In the genomic region with DNA sequence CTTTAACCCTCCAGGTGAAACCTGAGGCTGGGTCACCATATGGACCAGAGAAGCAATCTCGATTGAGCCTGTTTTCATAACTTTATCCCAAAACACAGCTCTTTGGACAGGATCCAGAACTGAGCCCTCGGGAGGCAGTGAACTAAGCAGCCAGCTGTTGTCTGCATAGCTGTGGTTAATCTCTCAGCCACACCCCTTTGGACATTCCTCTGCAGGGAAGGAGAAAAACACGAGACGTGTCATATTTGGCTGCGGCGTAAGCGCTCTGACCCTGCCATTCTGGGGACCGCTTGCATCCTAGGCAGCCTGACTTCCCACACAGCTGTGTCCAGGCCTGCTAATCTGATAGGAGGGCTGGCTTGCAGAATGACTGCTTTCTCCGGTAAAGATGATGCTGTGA, we compare ENCODE assay signal across 8 mouse cellular contexts. TPM values are rescaled to one million over a fixed set of nuclear protein-coding genes. Genes with fewer than 3 reads are reported as not detected.
DNase-seq lines count a peak whose midpoint lies in the region; ATAC-seq and TF ChIP-seq lines count a peak whose summit lies in the region.

No protein-coding gene starts in this region.

- POLR2A ChIA-PET in Patski (lab: Charles Lee): interaction anchor here (1.3 kb wide), 1 partner anchor 55 kb away, joined by 4 read pairs; a partner anchor contains a TSS

- no peak overlapping the region for H3K9ac ChIP-seq in CH12.LX (ENCODE audit: insufficient read depth, low read depth)
- no peak overlapping the region for H3K9ac ChIP-seq in heart, adult 2 months (ENCODE audit: low read depth, low read length)
- H3K9ac ChIP-seq in kidney, postnatal 0 days (ENCODE audit: low read depth, low read length): no peak overlapping the region

- ATAC-seq in Patski: peak; percentile 92
- ATAC-seq in kidney, postnatal 0 days (replicated peaks; ENCODE audit: low FRiP score, low read depth): peak; percentile 61; the same call in 1 of the 2 replicates

- dilution Hi-C loops in CH12.LX (cut with MboI; ENCODE audit: extremely low pct_ligation_motif_present, extremely low pct_unique_long_range_greater_than_20kb, low sequenced_read_pairs): no loop called here

- WGBS in heart, adult 2 months: 6% methylated on average over 9 of the region's 9 CpGs
- WGBS in kidney, postnatal 0 days: 22% methylated on average over 9 of the region's 9 CpGs

- peaks cover 10 to 22% of the 10 kb centered on the region in 2 experiments; a peak in 3 of 4 replicates for H3K4me1 ChIP-seq in CH12.LX (ENCODE audit: control insufficient read depth in 1 of 2, insufficient read depth in 2 of 2)
- 0 out of 2 replicates have a peak, but pooled peaks cover 1% of the 10 kb centered on the region for H3K4me1 ChIP-seq in heart, adult 2 months (ENCODE audit: control insufficient read depth, insufficient read depth, low read length)
- 0 out of 2 replicates have a peak, but pooled peaks cover 8% of the 10 kb centered on the region for H3K4me1 ChIP-seq in kidney, postnatal 0 days (replicated peaks; ENCODE audit: insufficient read depth, low read length)

- peak overlapping the region; percentile 39 for H3K4me2 ChIP-seq in CH12.LX (ENCODE audit: insufficient read depth, low read depth, poor library complexity, severe bottlenecking)
- H3K4me2 ChIP-seq in kidney, postnatal 0 days (ENCODE audit: low read length): no peak overlapping the region

- no peak for TF ChIP-seq CTCF in CH12.LX (conservative IDR thresholded peaks at IDR 0.05 in 1 of 2, IDR thresholded peaks at IDR 0.05 in 1 of 2; ENCODE audit: low read depth in 2 of 2, low read length in 2 of 2)
- TF ChIP-seq CTCF in Patski (IDR thresholded peaks at IDR 0.05): no peak
- no peak for TF ChIP-seq CTCF in heart, adult 2 months (IDR thresholded peaks at IDR 0.05)
- TF ChIP-seq CTCF in kidney, postnatal 0 days (IDR thresholded peaks at IDR 0.05; ENCODE audit: low read depth): no peak

- intact Hi-C loops in heart, adult 2 months (cut with DNase I): no loop called here
- intact Hi-C loops in left cerebral cortex, postnatal 25 days (cut with DNase I): no loop called here

- peak; percentile 58 for TF ChIP-seq EP300 in CH12.LX (IDR thresholded peaks at IDR 0.05; ENCODE audit: low read length)
- TF ChIP-seq EP300 in heart, adult 2 months (IDR thresholded peaks at IDR 0.05; ENCODE audit: insufficient read depth, low read depth, low read length): peak; percentile 61; the same call in 1 of the 2 replicates

- H3K4me3 ChIP-seq in CH12.LX (replicated peaks in 1 of 3; ENCODE audit: low read depth in 2 of 3, low read length in 2 of 3, poor library complexity in 1 of 3): no peak overlapping the region
- H3K4me3 ChIP-seq in heart, adult 2 months: no peak overlapping the region
- H3K4me3 ChIP-seq in kidney, postnatal 0 days (replicated peaks; ENCODE audit: low read depth, low read length): no peak overlapping the region

- no peak for TF ChIP-seq POLR2A in CH12.LX (IDR thresholded peaks at IDR 0.05; ENCODE audit: low read depth, low read length)
- TF ChIP-seq POLR2A in heart, adult 2 months (IDR thresholded peaks at IDR 0.05; ENCODE audit: insufficient read depth, low read depth, low read length): no peak

- no peak overlapping the region for H3K27ac ChIP-seq in CH12.LX (ENCODE audit: insufficient read depth, low read depth)
- no peak overlapping the region for H3K27ac ChIP-seq in heart, adult 2 months
- peak overlapping the region; percentile 42 for H3K27ac ChIP-seq in kidney, postnatal 0 days

- H3K79me2 ChIP-seq in CH12.LX (replicated peaks; ENCODE audit: control insufficient read depth, extremely low read depth, insufficient read depth, poor library complexity, severe bottlenecking): no peaks in the 10 kb centered on the region
- no peaks in the 10 kb centered on the region for H3K79me2 ChIP-seq in heart, adult 2 months (replicated peaks; ENCODE audit: control insufficient read depth, insufficient read depth, low read length)

- no peak for TF ChIP-seq RAD21 in CH12.LX (IDR thresholded peaks at IDR 0.05; ENCODE audit: low read depth, low read length)

- no peaks in the 10 kb centered on the region for H3K27me3 ChIP-seq in CH12.LX (replicated peaks)
- H3K27me3 ChIP-seq in Patski: no peaks in the 10 kb centered on the region
- no peaks in the 10 kb centered on the region for H3K27me3 ChIP-seq in heart, adult 2 months (ENCODE audit: control insufficient read depth, insufficient read depth, low read length)
- H3K27me3 ChIP-seq in kidney, postnatal 0 days (ENCODE audit: insufficient read depth, low read length): no peaks in the 10 kb centered on the region

- no peaks in the 10 kb centered on the region for H3K36me3 ChIP-seq in CH12.LX (replicated peaks in 1 of 2; ENCODE audit: control insufficient read depth in 1 of 2, insufficient read depth in 1 of 2, low read length in 1 of 2)
- H3K36me3 ChIP-seq in heart, adult 2 months (ENCODE audit: control insufficient read depth, insufficient read depth, low read length): no peaks in the 10 kb centered on the region
- H3K36me3 ChIP-seq in kidney, postnatal 0 days (ENCODE audit: insufficient read depth, low read length): no peaks in the 10 kb centered on the region

- DNase-seq in CH12.LX (ENCODE audit: extremely low read depth) (peak; percentile 26), Patski (ENCODE audit: low read depth, low spot score) (peak; percentile 96)
- peak; percentile 65 to 84 for DNase-seq in heart, adult 2 months
- peak; percentile 93 for DNase-seq in kidney, postnatal 0 days (ENCODE audit: low spot score)
- peak; percentile 87 for DNase-seq in skeletal muscle tissue, adult 2 months (ENCODE audit: low read depth, low spot score)
- no peak for DNase-seq in spleen, postnatal 14 days (ENCODE audit: low spot score in 2 of 2)
- no peak for DNase-seq in thymus, postnatal 4 days
- DNase-seq in left cerebral cortex, postnatal 25 days (ENCODE audit: low spot score in 2 of 2): no peak

- in situ Hi-C loops in CH12.LX (cut with MboI; ENCODE audit: low pct_ligation_motif_present, low pct_unique_long_range_greater_than_20kb, low sequenced_read_pairs): loop anchor here (10.0 kb wide), 1 partner anchor 53 kb away; a partner anchor contains a TSS
- in situ Hi-C loops in Patski (cut with MboI; ENCODE audit: low pct_unique_long_range_greater_than_20kb): no loop called here

- H3K9me3 ChIP-seq in CH12.LX (replicated peaks; ENCODE audit: low read length): peaks cover 7% of the 10 kb centered on the region
- no peaks in the 10 kb centered on the region for H3K9me3 ChIP-seq in kidney, postnatal 0 days (replicated peaks; ENCODE audit: low read length)

- CTCF ChIA-PET in Patski (lab: Charles Lee): interaction anchor here (0.8 to 1.4 kb wide), 4 partner anchors 9 to 174 kb away, joined by 3 read pairs; no protein-coding TSS in a partner anchor

TF ChIP-seq in CH12.LX, 34 proteins besides CTCF, POLR2A, EP300 and RAD21:
- peak; percentile 64 for TF ChIP-seq ETS1 (conservative IDR thresholded peaks at IDR 0.05; ENCODE audit: low read depth, low read length)
- TF ChIP-seq USF2 (conservative IDR thresholded peaks at IDR 0.05; ENCODE audit: low read depth, low read length): no peak
- 0 out of 2 replicates have a peak, but pooled peaks have one; percentile 27 for TF ChIP-seq MEF2A (IDR thresholded peaks at IDR 0.05; ENCODE audit: borderline replicate concordance, low read depth, low read length)
- TF ChIP-seq CHD1 (IDR thresholded peaks at IDR 0.05; ENCODE audit: low read depth, low read length): no peak
- TF ChIP-seq ZMIZ1 (IDR thresholded peaks at IDR 0.05; ENCODE audit: low read depth, low read length): no peak
- TF ChIP-seq JUN (IDR thresholded peaks at IDR 0.05; ENCODE audit: insufficient read depth, low read depth, low read length): no peak
- TF ChIP-seq ZKSCAN1 (IDR thresholded peaks at IDR 0.05; ENCODE audit: borderline replicate concordance, low read depth, low read length): no peak
- TF ChIP-seq BHLHE40 (IDR thresholded peaks at IDR 0.05; ENCODE audit: low read depth, low read length): peak; percentile 65
- 0 out of 2 replicates have a peak, but pooled peaks have one; percentile 34 for TF ChIP-seq NELFE (IDR thresholded peaks at IDR 0.05; ENCODE audit: low read depth, low read length)
- TF ChIP-seq TBP (conservative IDR thresholded peaks at IDR 0.05; ENCODE audit: low read depth, low read length): no peak
- TF ChIP-seq UBTF (IDR thresholded peaks at IDR 0.05; ENCODE audit: low read depth, low read length): no peak
- 0 out of 2 replicates have a peak, but pooled peaks have one; percentile 22 for TF ChIP-seq MAX (IDR thresholded peaks at IDR 0.05; ENCODE audit: low read length)
- TF ChIP-seq SIN3A (IDR thresholded peaks at IDR 0.05; ENCODE audit: low read length): peak; percentile 55; the same call in 1 of the 2 replicates
- no peak for TF ChIP-seq SMC3 (IDR thresholded peaks at IDR 0.05; ENCODE audit: low read depth, low read length)
- TF ChIP-seq MYC (IDR thresholded peaks at IDR 0.05; ENCODE audit: low read depth, low read length): 0 out of 2 replicates have a peak, but pooled peaks have one; percentile 47
- peak; percentile 64 for TF ChIP-seq MXI1 (IDR thresholded peaks at IDR 0.05; ENCODE audit: low read depth, low read length)
- no peak for TF ChIP-seq NRF1 (IDR thresholded peaks at IDR 0.05; ENCODE audit: low read depth, low read length)

RNA-seq across cellular contexts. Expression of a gene that starts 55.6 kb away (rescaled TPM):
- 44.8 and 46.9 TPM in 2 replicates for total RNA-seq in CH12.LX (2012; rRNA removed)
- total RNA-seq in CH12.LX (2014; rRNA removed): 83.3 and 83.5 TPM in 2 replicates
- 81.8 and 85.9 TPM in 2 replicates for polyA plus RNA-seq in CH12.LX (2012; ENCODE audit: insufficient read length, low read depth)
- polyA plus RNA-seq in Patski (2021): 131 TPM
- total RNA-seq in heart, adult 2 months (2021): 100 to 1,000 TPM in 1 of 2 experiments, 10 to 100 TPM in 1; 92.7 to 112 TPM
- polyA plus RNA-seq in heart, adult 2 months (2012; rRNA removed): 43.6 and 55.3 TPM in 2 replicates
- 100 and 104 TPM in 2 replicates for polyA plus RNA-seq in kidney, postnatal 0 days (2015; fragmentation: Nextera tagmentation; extraction: Ambion mirVana)
- 100 to 1,000 TPM; 232 to 236 TPM for total RNA-seq in left cerebral cortex, postnatal 25 days (2021)

Comparison
In these comparisons a context has a peak if more than half of its experiments do, and no peak if none do; other contexts are left out.
1. DNase-seq: peak in CH12.LX (single experiment), Patski (single experiment), heart, adult 2 months (2 of 2), kidney, postnatal 0 days (single experiment) and skeletal muscle tissue, adult 2 months (single experiment); none in spleen, postnatal 14 days (0 of 2), thymus, postnatal 4 days (single experiment) and left cerebral cortex, postnatal 25 days (0 of 2).